Mouse (Mus musculus): ENCODE data around the gene Cbx8. TPM values are rescaled to one million over a fixed set of nuclear protein-coding genes. Genes with fewer than 3 reads are reported as not detected.

Cbx8 gene
- polyA plus RNA-seq, 1 experiment from 2014 or later, result 9.8 TPM

- Histone ChIP-seq H3K4me3 (peak overlapping the region; percentile 55), H3K27ac (peak overlapping the region; percentile 95), H3K36me3 (ENCODE audit: poor library complexity, severe bottlenecking) (no peaks in the 10 kb centered on the region), H3K9me3 (replicated peaks) (no peaks in the 10 kb centered on the region), H3K9ac (peak overlapping the region; percentile 61), H3K27me3 (peaks cover 78% of the 10 kb centered on the region), H3K4me2 (peak overlapping the region; percentile 95), H3K4me1 (peaks cover 59% of the 10 kb centered on the region)
- under 1% methylated on average over 41 of the region's 42 CpGs for WGBS
- ATAC-seq, result peak; percentile 95
Observed at GRCm38 (mm10) chr11:119053257-119053670, 12.5 kb upstream of the Cbx8 start.

- H3K27ac ChIP-seq, result peak overlapping the region; percentile 95
- no peaks in the 10 kb centered on the region for H3K9me3 ChIP-seq (replicated peaks)
- ATAC-seq, result no peak; the same call in 1 of the 2 replicates
- peak overlapping the region; percentile 58 for H3K9ac ChIP-seq
- peaks cover 78% of the 10 kb centered on the region for H3K27me3 ChIP-seq
- peak overlapping the region; percentile 95 for H3K4me2 ChIP-seq
- H3K36me3 ChIP-seq (ENCODE audit: poor library complexity, severe bottlenecking), result no peaks in the 10 kb centered on the region
- H3K4me3 ChIP-seq, result peak overlapping the region; percentile 55
- H3K4me1 ChIP-seq, result peaks cover 59% of the 10 kb centered on the region
- 4% methylated on average over 13 of the region's 13 CpGs for WGBS
Observed at GRCm38 (mm10) chr11:119052661-119053256, 12.0 kb upstream of the Cbx8 start.

- Histone ChIP-seq H3K9ac (peak overlapping the region; percentile 58; the same call in 1 of the 2 replicates), H3K9me3 (replicated peaks) (no peaks in the 10 kb centered on the region), H3K36me3 (ENCODE audit: poor library complexity, severe bottlenecking) (no peaks in the 10 kb centered on the region), H3K27me3 (peaks cover 78% of the 10 kb centered on the region), H3K4me1 (peaks cover 59% of the 10 kb centered on the region), H3K27ac (peak overlapping the region; percentile 95; the same call in 1 of the 2 replicates), H3K4me2 (peak overlapping the region; percentile 95; the same call in 1 of the 2 replicates), H3K4me3 (no peak overlapping the region)
- WGBS, result 5% methylated on average over 15 of the region's 15 CpGs
- ATAC-seq, result no peak
Observed at GRCm38 (mm10) chr11:119051927-119052660, 11.3 kb upstream of the Cbx8 start.

GRCm38 (mm10) chr11:119051426-119051825, 10.7 kb upstream of the Cbx8 start:
- Histone ChIP-seq H3K9ac (no peak overlapping the region), H3K27ac (no peak overlapping the region), H3K4me3 (no peak overlapping the region), H3K4me1 (peaks cover 63% of the 10 kb centered on the region), H3K4me2 (no peak overlapping the region), H3K36me3 (ENCODE audit: poor library complexity, severe bottlenecking) (no peaks in the 10 kb centered on the region), H3K9me3 (replicated peaks) (no peaks in the 10 kb centered on the region), H3K27me3 (peaks cover 84% of the 10 kb centered on the region)
- no peak for ATAC-seq

- Histone ChIP-seq H3K4me1 (peaks cover 58% of the 10 kb centered on the region), H3K4me2 (no peak overlapping the region), H3K9me3 (replicated peaks) (no peaks in the 10 kb centered on the region), H3K27ac (no peak overlapping the region), H3K36me3 (ENCODE audit: poor library complexity, severe bottlenecking) (no peaks in the 10 kb centered on the region), H3K9ac (no peak overlapping the region), H3K27me3 (peaks cover 90% of the 10 kb centered on the region), H3K4me3 (no peak overlapping the region)
- ATAC-seq, result no peak
- WGBS, result 3% methylated on average over 2 of the region's 2 CpGs
Observed at GRCm38 (mm10) chr11:119050361-119050760, 9.6 kb upstream of the Cbx8 start.

GRCm38 (mm10) chr11:119048133-119048510, 7.4 kb upstream of the Cbx8 start:
- H3K9me3 ChIP-seq (replicated peaks), result no peaks in the 10 kb centered on the region
- peak overlapping the region; percentile 28 for H3K4me2 ChIP-seq
- no peak for ATAC-seq
- WGBS, result 0% methylated on average over 13 of the region's 13 CpGs
- peak overlapping the region; percentile 17 for H3K4me3 ChIP-seq
- peaks cover 97% of the 10 kb centered on the region for H3K27me3 ChIP-seq
- H3K27ac ChIP-seq, result no peak overlapping the region
- peaks cover 53% of the 10 kb centered on the region for H3K4me1 ChIP-seq
- no peaks in the 10 kb centered on the region for H3K36me3 ChIP-seq (ENCODE audit: poor library complexity, severe bottlenecking)
- H3K9ac ChIP-seq, result peak overlapping the region; percentile 26; the same call in 1 of the 2 replicates

- H3K9me3 ChIP-seq (replicated peaks), result no peaks in the 10 kb centered on the region
- WGBS, result under 1% methylated on average over 40 of the region's 43 CpGs
- H3K27me3 ChIP-seq, result peaks cover 100% of the 10 kb centered on the region
- peak overlapping the region; percentile 36 for H3K4me3 ChIP-seq
- H3K4me2 ChIP-seq, result peak overlapping the region; percentile 65
- H3K9ac ChIP-seq, result peak overlapping the region; percentile 43
- H3K36me3 ChIP-seq (ENCODE audit: poor library complexity, severe bottlenecking), result no peaks in the 10 kb centered on the region
- peaks cover 52% of the 10 kb centered on the region for H3K4me1 ChIP-seq
- H3K27ac ChIP-seq, result no peak overlapping the region
- ATAC-seq, result no peak
Observed at GRCm38 (mm10) chr11:119047261-119048132, 6.7 kb upstream of the Cbx8 start.

GRCm38 (mm10) chr11:119046601-119047245, 6.0 kb upstream of the Cbx8 start:
- H3K27ac ChIP-seq, result no peak overlapping the region
- H3K4me3 ChIP-seq, result peak overlapping the region; percentile 36
- peaks cover 53% of the 10 kb centered on the region for H3K4me1 ChIP-seq
- H3K36me3 ChIP-seq (ENCODE audit: poor library complexity, severe bottlenecking), result no peaks in the 10 kb centered on the region
- under 1% methylated on average over 39 of the region's 39 CpGs for WGBS
- H3K9me3 ChIP-seq (replicated peaks), result no peaks in the 10 kb centered on the region
- peak overlapping the region; percentile 43 for H3K9ac ChIP-seq
- peaks cover 100% of the 10 kb centered on the region for H3K27me3 ChIP-seq
- ATAC-seq, result peak; percentile 31
- H3K4me2 ChIP-seq, result peak overlapping the region; percentile 65

GRCm38 (mm10) chr11:119044551-119045337, 4.0 kb upstream of the Cbx8 start:
- H3K9me3 ChIP-seq (replicated peaks), result no peaks in the 10 kb centered on the region
- H3K9ac ChIP-seq, result no peak overlapping the region; the same call in 1 of the 2 replicates
- ATAC-seq, result no peak
- peaks cover 84% of the 10 kb centered on the region for H3K27me3 ChIP-seq
- under 1% methylated on average over 41 of the region's 41 CpGs for WGBS
- peak overlapping the region; percentile 39 for H3K4me2 ChIP-seq
- peaks cover 64% of the 10 kb centered on the region for H3K4me1 ChIP-seq
- no peaks in the 10 kb centered on the region for H3K36me3 ChIP-seq (ENCODE audit: poor library complexity, severe bottlenecking)
- H3K27ac ChIP-seq, result no peak overlapping the region
- H3K4me3 ChIP-seq, result peak overlapping the region; percentile 9; the same call in 1 of the 2 replicates

- H3K4me2 ChIP-seq, result peak overlapping the region; percentile 39; the same call in 1 of the 2 replicates
- H3K36me3 ChIP-seq (ENCODE audit: poor library complexity, severe bottlenecking), result peaks cover 6% of the 10 kb centered on the region
- H3K9me3 ChIP-seq (replicated peaks), result no peaks in the 10 kb centered on the region
- WGBS, result 4% methylated on average over 10 of the region's 10 CpGs
- ATAC-seq, result no peak
- no peak overlapping the region for H3K9ac ChIP-seq
- no peak overlapping the region for H3K4me3 ChIP-seq
- peaks cover 72% of the 10 kb centered on the region for H3K4me1 ChIP-seq
- H3K27me3 ChIP-seq, result peaks cover 84% of the 10 kb centered on the region
- no peak overlapping the region for H3K27ac ChIP-seq
Observed at GRCm38 (mm10) chr11:119043761-119044550, 3.2 kb upstream of the Cbx8 start.
